In genomic region chr9:42795881-42796280, GRCm38 (mm10) we compare ENCODE assay signal across 9 mouse cellular contexts.
DNase-seq lines count a peak whose midpoint lies in the region; ATAC-seq and TF ChIP-seq lines count a peak whose summit lies in the region.
"Had no signal": no experiment of that assay in that cellular context is flagged by ENCODE, and none has a peak within 500 bp of the region (broad histone marks: within the 10 kb centered on the region; RNA-seq: fewer than 3 reads in every experiment).

No protein-coding gene starts in this region.

- H3K4me1 ChIP-seq in lung, embryonic 16.5 days (replicated peaks; ENCODE audit: control insufficient read depth, insufficient read depth, low read length) = peaks cover 22% of the 10 kb centered on the region
- peaks cover 13% of the 10 kb centered on the region; the same call in 1 of the 2 replicates for H3K4me1 ChIP-seq in hindbrain, postnatal 0 days (ENCODE audit: insufficient read depth, low read length)
- no peaks in the 10 kb centered on the region for H3K4me1 ChIP-seq in midbrain, postnatal 0 days (ENCODE audit: insufficient read depth, low read length)

- no peak overlapping the region for H3K9ac ChIP-seq in lung, embryonic 16.5 days (ENCODE audit: low read length)
- no peak overlapping the region for H3K9ac ChIP-seq in hindbrain, postnatal 0 days (replicated peaks; ENCODE audit: low read length)
- no peak overlapping the region for H3K9ac ChIP-seq in midbrain, postnatal 0 days (replicated peaks; ENCODE audit: low read length, poor library complexity, severe bottlenecking)

- peak; percentile 18; the same call in 1 of the 2 replicates for ATAC-seq in lung, embryonic 16.5 days (ENCODE audit: low read depth)
- peak; percentile 52; the same call in 1 of the 2 replicates for ATAC-seq in hindbrain, postnatal 0 days
- ATAC-seq in midbrain, postnatal 0 days (ENCODE audit: low FRiP score) = peak; percentile 47; the same call in 1 of the 2 replicates
- ATAC-seq: CD4-positive, CD25-positive, alpha-beta regulatory T cell, adult 4 months had no signal

- no peaks in the 10 kb centered on the region for H3K27me3 ChIP-seq in lung, embryonic 16.5 days (ENCODE audit: control insufficient read depth, insufficient read depth, low read depth, low read length)
- no peaks in the 10 kb centered on the region for H3K27me3 ChIP-seq in hindbrain, postnatal 0 days (ENCODE audit: insufficient read depth, low read length)
- no peaks in the 10 kb centered on the region for H3K27me3 ChIP-seq in midbrain, postnatal 0 days (ENCODE audit: insufficient read depth, low read length)

- H3K9me3 ChIP-seq in lung, embryonic 16.5 days (ENCODE audit: control insufficient read depth, low read length) = no peaks in the 10 kb centered on the region
- H3K9me3 ChIP-seq in hindbrain, postnatal 0 days (ENCODE audit: low read length) = no peaks in the 10 kb centered on the region
- no peaks in the 10 kb centered on the region for H3K9me3 ChIP-seq in midbrain, postnatal 0 days (ENCODE audit: low read length)

- 27% methylated on average over 8 of the region's 8 CpGs for WGBS in lung, embryonic 16.5 days
- WGBS in hindbrain, postnatal 0 days = 25% methylated on average over 8 of the region's 8 CpGs
- 37% methylated on average over 8 of the region's 8 CpGs for WGBS in midbrain, postnatal 0 days

- H3K4me3 ChIP-seq in lung, embryonic 16.5 days (ENCODE audit: low read length) = no peak overlapping the region
- H3K4me3 ChIP-seq in hindbrain, postnatal 0 days (ENCODE audit: low read length) = no peak overlapping the region
- H3K4me3 ChIP-seq in midbrain, postnatal 0 days (ENCODE audit: low read depth, low read length) = no peak overlapping the region

- TF ChIP-seq CTCF in hindbrain, postnatal 0 days (IDR thresholded peaks at IDR 0.05; ENCODE audit: low read depth) = no peak
- TF ChIP-seq CTCF in midbrain, postnatal 0 days (IDR thresholded peaks at IDR 0.05) = no peak

- no peaks in the 10 kb centered on the region for H3K36me3 ChIP-seq in lung, embryonic 16.5 days (ENCODE audit: control insufficient read depth, insufficient read depth, low read length)
- no peaks in the 10 kb centered on the region for H3K36me3 ChIP-seq in hindbrain, postnatal 0 days (ENCODE audit: insufficient read depth, low read length)
- no peaks in the 10 kb centered on the region for H3K36me3 ChIP-seq in midbrain, postnatal 0 days (ENCODE audit: insufficient read depth, low read length)

- H3K27ac ChIP-seq in lung, embryonic 16.5 days (ENCODE audit: low read length) = no peak overlapping the region
- no peak overlapping the region for H3K27ac ChIP-seq in hindbrain, postnatal 0 days
- H3K27ac ChIP-seq in midbrain, postnatal 0 days (ENCODE audit: low read depth, low read length) = no peak overlapping the region

- peak; percentile 20 to 58 for DNase-seq in frontal cortex, adult 2 months (ENCODE audit: extremely low spot score in 1 of 2, low spot score in 1 of 2)
- DNase-seq in frontal cortex, postnatal 36 days (ENCODE audit: low spot score in 2 of 2) = no peak
- no peak for DNase-seq in lung, postnatal 25 days (ENCODE audit: low spot score)
- peak; percentile 52 for DNase-seq in hindbrain, postnatal 0 days (ENCODE audit: low spot score)
- DNase-seq in midbrain, postnatal 0 days (ENCODE audit: low spot score) = peak; percentile 54
- no peak for DNase-seq in urinary bladder, postnatal 14 days (ENCODE audit: low spot score)
- DNase-seq in liver = no peak

- H3K4me2 ChIP-seq in lung, embryonic 16.5 days (ENCODE audit: low read depth, low read length) = no peak overlapping the region
- no peak overlapping the region for H3K4me2 ChIP-seq in hindbrain, postnatal 0 days (ENCODE audit: low read depth, low read length)
- H3K4me2 ChIP-seq in midbrain, postnatal 0 days (ENCODE audit: low read depth, low read length, poor library complexity, severe bottlenecking) = no peak overlapping the region

Comparison
In these comparisons a context has a peak if more than half of its experiments do, and no peak if none do; other contexts are left out.
1. DNase-seq: peak in frontal cortex, adult 2 months (2 of 2), hindbrain, postnatal 0 days (single experiment) and midbrain, postnatal 0 days (single experiment); none in frontal cortex, postnatal 36 days (0 of 2), lung, postnatal 25 days (single experiment), urinary bladder, postnatal 14 days (single experiment) and liver (single experiment).
2. Peak in every context shown above with its lines, with median percentiles within 50 percentile points of each other: ATAC-seq.